Mouse (Mus musculus) T-cell, adult 2 months (primary cell): Measurements from ENCODE around the gene Glrx.
"Not testable (repeated sequence)": the region's sequence is repeated elsewhere in the genome, so short reads cannot be mapped to it uniquely, and the experiment has no call there.

Source experiments
- DNase-seq: peaks from one replicate; pipeline ENCODE4 v3.0.0; 2022; ENCODE audit warnings: low spot score

Gene Glrx

DNA sequence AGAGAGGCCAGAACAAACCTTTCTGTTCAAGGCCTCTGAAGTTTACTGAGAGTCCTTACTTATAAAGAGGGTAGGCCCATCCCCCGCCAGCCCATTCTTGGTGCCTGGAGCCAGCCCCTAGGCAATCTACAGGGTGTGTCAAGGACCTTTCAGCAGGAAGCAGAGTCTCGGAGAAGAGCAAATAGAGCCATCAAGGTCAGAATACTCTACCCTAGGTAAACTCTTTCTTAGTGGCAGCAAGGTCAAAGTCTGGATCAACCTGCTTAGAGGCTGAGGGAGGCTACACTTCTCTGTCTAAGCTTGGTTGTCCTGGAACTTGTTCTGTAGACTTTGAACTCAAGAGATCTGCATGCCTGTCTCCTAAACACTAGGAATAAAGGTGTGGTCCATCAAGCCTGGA, 4.2 kb upstream of the Glrx start:
- no peak for DNase-seq

DNA sequence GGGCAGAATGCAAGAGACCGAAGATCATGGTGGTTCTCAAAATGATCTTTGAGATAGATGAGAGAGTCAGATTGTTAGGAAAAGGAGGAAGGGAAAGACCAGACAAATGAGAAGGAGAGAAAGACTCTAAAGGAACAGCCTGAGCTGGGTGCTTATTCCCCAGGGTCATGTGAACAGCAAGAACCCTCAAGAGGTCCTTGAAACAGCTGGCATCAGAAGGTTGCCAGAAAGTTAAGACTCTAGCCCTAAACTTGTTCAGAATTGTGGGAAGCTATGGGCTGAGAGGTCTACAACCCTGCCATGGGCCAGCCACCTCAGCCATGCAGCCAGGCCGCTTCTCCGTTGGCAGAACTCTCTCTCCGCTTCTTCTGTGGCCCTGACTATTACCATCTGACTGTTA, 1.2 kb upstream of the Glrx start:
- DNase-seq: no peak

DNA sequence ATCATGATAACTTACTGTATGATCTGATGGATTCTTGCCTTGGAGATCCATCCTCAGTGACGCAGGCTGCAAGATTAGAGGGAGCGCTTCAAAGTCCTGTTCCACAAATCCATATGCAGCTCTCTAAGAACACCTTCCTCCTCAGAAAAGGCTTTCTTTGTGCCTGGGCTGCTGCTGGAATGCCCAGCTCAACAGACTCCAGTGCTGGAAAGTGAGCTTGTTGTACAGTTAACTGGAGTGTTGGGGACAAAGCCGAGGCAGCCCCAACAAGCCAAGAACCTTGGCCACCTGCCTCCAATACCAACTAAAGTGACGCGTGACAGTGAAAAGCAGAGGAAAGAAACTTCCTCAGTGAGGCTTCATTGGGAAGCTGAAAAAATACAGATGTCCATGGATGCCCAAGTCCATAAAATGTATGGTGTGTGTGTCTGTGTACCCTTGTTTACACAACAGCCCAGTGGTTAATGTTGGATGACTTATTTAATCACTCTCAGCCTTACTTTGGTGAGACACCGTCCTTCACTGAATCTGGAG, 1.2 kb downstream of the Glrx start:
- DNase-seq: no peak

DNA sequence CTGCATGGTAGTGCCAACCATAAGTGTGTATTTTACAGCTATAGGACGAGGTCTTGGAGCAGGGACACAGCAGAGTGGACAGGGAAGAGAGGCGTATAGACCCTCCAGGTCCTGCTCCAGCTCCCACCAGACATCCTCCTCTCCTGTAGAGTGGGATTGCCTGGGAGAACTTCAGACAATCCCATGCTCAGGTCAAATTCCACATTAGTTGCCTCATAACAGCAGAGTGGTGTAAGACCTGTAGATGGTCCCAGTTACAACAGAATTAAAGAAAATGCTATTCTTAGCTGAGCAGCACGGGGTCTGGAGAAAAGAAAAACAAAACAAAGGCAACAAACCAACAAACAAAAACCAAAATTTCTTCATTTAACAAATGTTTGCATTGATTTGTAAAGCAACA, 2.3 kb downstream of the Glrx start:
- DNase-seq: no peak

DNA sequence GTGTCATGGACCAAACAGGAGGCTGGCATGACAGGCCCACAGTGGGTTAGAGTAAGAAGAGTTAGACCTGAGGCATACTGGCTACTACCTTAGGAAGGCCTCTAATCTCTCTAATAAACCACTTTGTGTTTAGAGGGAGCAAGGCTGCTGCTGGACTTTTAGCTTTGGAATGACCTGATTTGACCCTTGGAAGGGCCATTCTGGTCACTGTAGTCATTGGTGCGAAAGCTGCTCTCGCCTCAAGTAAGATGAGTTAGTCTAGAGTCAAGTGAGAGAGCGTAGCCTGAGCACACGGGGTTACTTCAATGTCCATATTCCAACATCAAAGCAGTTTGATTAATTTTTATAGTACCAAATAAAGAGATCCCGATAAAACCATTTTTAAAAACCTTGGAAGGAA, 3.7 kb downstream of the Glrx start:
- no peak for DNase-seq

DNA sequence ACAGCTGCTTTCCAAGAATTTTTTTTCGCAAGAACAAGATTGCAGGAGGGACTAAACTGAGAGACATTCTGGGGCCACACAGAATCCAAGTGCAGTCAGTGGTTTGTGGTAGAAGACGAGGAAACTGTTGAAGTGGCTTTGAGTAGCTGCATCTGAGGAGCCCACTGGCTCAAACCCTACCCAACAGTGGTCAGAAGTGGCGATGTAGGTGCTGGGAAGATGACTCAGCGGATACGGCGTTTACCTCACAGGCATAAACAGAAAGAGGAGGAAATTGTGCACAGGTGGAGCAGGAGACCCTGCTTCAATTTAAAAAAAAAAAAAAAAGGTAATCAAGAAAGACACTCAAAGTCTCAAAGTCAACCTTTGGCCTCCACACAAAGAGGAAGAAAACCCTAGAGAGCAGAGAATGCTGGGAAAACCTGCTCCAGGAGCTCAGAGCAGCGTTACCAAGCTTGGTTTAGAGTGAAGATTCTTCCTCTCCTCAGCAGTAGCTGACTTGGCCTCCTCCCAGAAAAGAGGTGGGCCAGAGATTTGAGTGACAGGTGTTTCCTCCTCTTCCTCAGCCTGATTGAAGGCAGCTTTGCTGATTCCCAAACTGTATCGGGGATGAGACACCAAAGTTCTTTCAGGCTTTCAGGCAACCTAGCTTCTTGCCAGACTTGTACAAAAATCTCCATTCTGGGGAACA, 4.5 kb downstream of the Glrx start:
- no peak for DNase-seq

GRCm38 (mm10) chr13:75844833-75845518, 5.3 kb downstream of the Glrx start:
- no peak for DNase-seq

- no peak for DNase-seq
Observed at GRCm38 (mm10) chr13:75845519-75846166, 6.0 kb downstream of the Glrx start.

DNA sequence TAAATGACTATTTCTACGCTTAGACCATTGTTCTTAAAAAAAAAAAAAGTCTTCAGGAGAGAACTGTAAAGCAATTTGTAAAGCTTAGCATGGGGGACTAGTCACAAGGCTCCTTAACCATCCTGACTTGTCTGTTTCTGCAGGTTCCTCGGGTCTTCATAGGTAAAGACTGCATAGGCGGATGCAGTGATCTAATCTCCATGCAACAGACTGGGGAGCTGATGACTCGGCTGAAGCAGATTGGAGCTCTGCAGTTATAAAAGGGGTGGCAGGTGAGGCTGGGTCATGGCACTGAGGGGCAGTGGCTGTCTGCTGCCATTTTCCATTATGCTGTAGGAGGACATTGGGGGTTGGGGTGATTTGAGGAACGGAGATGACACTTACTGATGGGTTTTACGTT, 7.4 kb downstream of the Glrx start:
- no peak for DNase-seq

DNA sequence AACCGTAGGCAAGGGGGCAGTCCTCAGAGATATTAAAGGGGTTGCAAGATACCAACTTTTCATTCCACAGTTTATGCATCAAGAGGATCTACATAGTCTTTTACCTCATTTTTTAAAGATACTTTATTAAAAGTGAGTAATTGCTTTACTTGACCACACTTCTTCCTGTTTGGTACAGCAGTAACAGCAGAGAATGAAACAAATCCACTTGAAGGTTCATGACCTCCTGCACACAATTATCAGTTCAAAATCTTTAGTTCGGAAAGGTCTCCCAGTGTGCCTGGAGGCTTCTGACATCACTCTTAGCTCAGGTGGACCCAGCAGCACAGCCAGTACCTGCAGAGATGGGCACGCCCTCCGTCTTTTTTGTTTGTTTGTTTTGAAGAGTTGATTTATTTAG, 12.4 kb downstream of the Glrx start:
- no peak for DNase-seq

GRCm38 (mm10) chr13:75853118-75853517, 13.4 kb downstream of the Glrx start:
- no peak for DNase-seq

- DNase-seq: no peak
Observed at GRCm38 (mm10) chr13:75859264-75859844, 19.7 kb downstream of the Glrx start.

GRCm38 (mm10) chr13:75865486-75866184, 26.0 kb downstream of the Glrx start:
- DNase-seq: no peak

- DNase-seq: no peak
Observed at GRCm38 (mm10) chr13:75867876-75868275, 28.2 kb downstream of the Glrx start.

DNA sequence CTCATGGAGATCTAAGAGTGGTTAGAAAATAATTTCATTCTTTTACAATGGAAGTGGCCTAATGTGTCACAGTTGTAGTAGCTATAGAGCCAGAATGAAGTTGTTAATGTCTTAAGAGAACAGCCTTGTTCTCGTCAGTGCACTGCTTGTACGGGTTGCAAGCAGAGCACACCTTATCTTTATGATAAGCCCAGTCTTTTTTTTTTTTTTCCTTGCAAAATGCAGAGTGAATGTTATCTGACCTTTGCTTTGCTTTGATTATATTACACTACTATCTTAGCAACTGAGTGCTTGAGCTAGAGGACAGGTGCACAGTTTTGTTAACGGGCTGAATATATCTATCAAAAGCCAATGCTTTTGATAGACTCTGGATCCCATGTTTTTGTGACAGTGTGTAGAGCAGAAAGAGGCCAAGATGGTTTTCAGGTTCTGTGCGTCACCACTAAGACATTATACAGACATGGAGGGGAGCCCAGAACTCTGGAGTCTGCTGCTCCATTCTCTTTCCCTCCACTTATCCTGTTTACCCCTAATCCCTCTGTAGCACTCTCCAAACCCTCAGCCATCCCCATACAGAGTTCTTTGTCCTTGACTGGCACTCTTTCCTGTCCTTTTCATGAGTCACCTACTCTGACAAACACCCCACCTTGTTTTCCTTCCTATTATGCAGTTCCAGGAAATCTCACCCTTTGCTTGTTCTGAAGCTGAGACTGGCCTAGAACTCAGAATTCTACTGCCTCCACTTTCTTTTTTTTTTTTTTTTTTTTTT, 35.1 kb downstream of the Glrx start:
- DNase-seq: no peak

- not testable (repeated sequence) for DNase-seq
Observed at GRCm38 (mm10) chr13:75876188-75876587, 36.5 kb downstream of the Glrx start.

DNA sequence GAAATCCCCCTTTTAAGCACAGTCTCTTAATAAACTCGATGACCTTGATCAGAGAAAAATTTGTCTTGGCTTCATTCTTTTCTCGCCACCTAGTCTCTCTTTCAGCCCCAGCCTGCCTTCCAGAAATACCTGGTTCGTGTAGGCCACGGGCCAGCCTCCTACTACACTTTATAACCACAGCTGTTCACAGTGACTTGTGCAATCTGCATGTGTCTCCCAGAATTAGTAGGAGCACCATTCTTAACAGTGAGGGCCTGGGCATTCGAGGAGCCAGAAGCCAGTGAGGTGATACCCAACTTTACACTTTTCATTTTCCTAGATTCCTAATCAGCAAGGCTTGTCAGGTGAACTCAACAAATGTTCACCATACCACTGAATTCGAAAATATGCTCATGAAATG, 36.9 kb downstream of the Glrx start:
- no peak for DNase-seq

GRCm38 (mm10) chr13:75877907-75878306, 38.2 kb downstream of the Glrx start:
- peak; percentile 18 for DNase-seq

- no peak for DNase-seq
Observed at GRCm38 (mm10) chr13:75879756-75880155, 40.1 kb downstream of the Glrx start.

DNA sequence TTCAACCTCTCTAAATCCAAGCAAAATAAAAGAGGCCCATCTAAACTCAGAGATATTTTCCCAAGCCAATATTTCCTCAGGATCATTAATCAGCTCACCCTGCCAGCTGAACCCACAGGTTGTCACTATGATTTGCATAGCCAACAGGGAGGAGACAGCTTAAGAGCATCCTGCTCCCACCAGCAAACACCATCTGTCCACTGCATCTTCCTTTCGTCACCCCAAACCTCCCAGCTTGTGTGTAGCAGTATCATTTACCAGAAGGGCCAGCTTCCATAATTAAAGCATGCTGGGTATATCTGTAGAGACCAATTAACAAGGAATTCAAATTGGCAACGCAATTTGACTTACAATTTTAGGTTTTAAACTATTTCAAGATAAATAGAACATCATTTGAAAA, 40.8 kb downstream of the Glrx start:
- DNase-seq: no peak

DNA sequence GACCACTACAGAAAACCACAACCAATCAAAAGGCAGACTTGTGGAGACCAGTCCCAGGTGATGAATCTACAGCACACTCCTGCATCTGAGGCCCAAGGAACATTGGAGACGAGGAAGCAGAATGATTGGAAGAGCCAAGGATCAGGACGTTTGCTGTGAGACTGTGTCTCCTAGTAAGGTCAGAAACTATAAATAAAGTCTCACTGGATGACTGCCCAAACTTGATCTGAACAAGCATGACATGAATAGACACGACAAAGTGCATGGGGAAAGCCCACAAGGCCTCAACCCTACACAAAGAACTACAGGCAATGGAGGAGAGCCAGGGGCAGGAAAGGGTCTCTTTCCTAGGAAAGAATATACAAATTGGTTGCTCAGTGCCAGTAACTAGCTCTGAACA, 44.1 kb downstream of the Glrx start:
- no peak for DNase-seq
